Mouse (Mus musculus) liver, embryonic 14.5 days (tissue): ENCODE data around the gene Hist2h2aa2. TPM values are rescaled to one million over a fixed set of nuclear protein-coding genes. Genes with fewer than 3 reads are reported as not detected.
"Not testable (repeated sequence)": the region's sequence is repeated elsewhere in the genome, so short reads cannot be mapped to it uniquely, and the experiment has no call there.

Experiments
- ATAC-seq: fragments of 200-750 bp; cut with Nextera tagmentation; 2 replicates; pipeline ENCODE4 v1.8.0; 2017; ENCODE audit warnings: moderate number of reproducible peaks, mild to moderate bottlenecking, moderate library complexity; ENCODE audit not compliant: insufficient read depth
- DNase-seq, 3 experiments: peaks; one replicate each; pipeline ENCODE4 v3.0.0-alpha.2; 2012 to 2013; ENCODE audit warnings: low read depth in 3 of 3, low spot score in 3 of 3
- H3K27ac ChIP-seq: fragments of 300-500 bp; sonication (generic); 2 replicates; pipeline ENCODE4 v1.5.1; 2014; ENCODE audit warnings: moderate library complexity, mild to moderate bottlenecking, control low read depth, inconsistent platforms
- H3K27me3 ChIP-seq: fragments of 300-500 bp; sonication (generic); 2 replicates; pipeline ENCODE4 v1.6.1; 2014; ENCODE audit warnings: mild to moderate bottlenecking, low read length, moderate library complexity; ENCODE audit not compliant: control insufficient read depth, insufficient read depth
- H3K36me3 ChIP-seq: fragments of 300-500 bp; sonication (generic); replicated peaks from 2 replicates; pipeline ENCODE4 v1.6.1; 2014; ENCODE audit warnings: low read depth; ENCODE audit not compliant: control insufficient read depth, insufficient read depth
- H3K4me1 ChIP-seq, 2 experiments: fragments of 200-500 bp in 1 of 2; fragments of 300-500 bp in 1 of 2; sonication (generic) in 1 of 2; replicated peaks; 2 replicates each; pipeline ENCODE4 v1.6.1; 2012 to 2014; ENCODE audit warnings: antibody characterized with exemption in 1 of 2, inconsistent platforms in 1 of 2, low read length in 1 of 2; ENCODE audit not compliant: control insufficient read depth in 2 of 2, insufficient read depth in 2 of 2
- H3K4me2 ChIP-seq: fragments of 300-500 bp; sonication (generic); 2 replicates; pipeline ENCODE4 v1.6.1; 2014; ENCODE audit warnings: low read depth, mild to moderate bottlenecking, control low read depth, moderate library complexity
- H3K4me3 ChIP-seq, 2 experiments: fragments of 200-500 bp in 1 of 2; fragments of 300-500 bp in 1 of 2; sonication (generic) in 1 of 2; 2 replicates each; pipeline ENCODE4 v1.5.1; 2012 to 2014; ENCODE audit warnings: low read depth in 2 of 2, low read length in 2 of 2, mild to moderate bottlenecking in 2 of 2, control low read depth in 1 of 2, inconsistent platforms in 1 of 2, moderate library complexity in 1 of 2; ENCODE audit not compliant: insufficient read depth in 1 of 2
- H3K9ac ChIP-seq: fragments of 300-500 bp; sonication (generic); replicated peaks from 2 replicates; pipeline ENCODE4 v1.6.1; 2014; ENCODE audit warnings: mild to moderate bottlenecking, control low read depth, moderate library complexity
- H3K9me3 ChIP-seq: fragments of 300-500 bp; sonication (generic); 2 replicates; pipeline ENCODE4 v1.6.1; 2016; ENCODE audit warnings: low read length, mixed read lengths; ENCODE audit not compliant: control insufficient read depth
- CTCF ChIP-seq: IDR thresholded peaks from 2 replicates; pipeline ENCODE4 v1.5.1; 2016; ENCODE audit warnings: antibody characterized with exemption, low read depth, control low read depth
- EP300 ChIP-seq: IDR thresholded peaks from 2 replicates; pipeline ENCODE4 v1.6.1; 2016; ENCODE audit warnings: antibody characterized with exemption, low read depth
- WGBS: fragments of 180-500 bp; shearing (Covaris S2); extraction: QIAGEN DNeasy Blood & Tissue Kit; methylation state at CpG from one replicate; pipeline ENCODE4 v1.1.7; 2014; ENCODE audit not compliant: insufficient replicate concordance; 5-methylcytosine and 5-hydroxymethylcytosine counted together
- polyA plus RNA-seq, 2 experiments: library from polyadenylated mRNA; depleted of rRNA in 1 of 2; stranded (reverse) in 1 of 2; unstranded in 1 of 2; fragments of >200 nt; fragmentation: Nextera tagmentation in 1 of 2; extraction: Ambion mirVana in 1 of 2; gene quantifications; 2 replicates each; pipeline versions ENCODE4 v1.2.1 to v1.2.3; 2012 to 2014

Hist2h2aa2 gene
- polyA plus RNA-seq, 2 experiments, result 32.9 to 34.2 TPM

DNA sequence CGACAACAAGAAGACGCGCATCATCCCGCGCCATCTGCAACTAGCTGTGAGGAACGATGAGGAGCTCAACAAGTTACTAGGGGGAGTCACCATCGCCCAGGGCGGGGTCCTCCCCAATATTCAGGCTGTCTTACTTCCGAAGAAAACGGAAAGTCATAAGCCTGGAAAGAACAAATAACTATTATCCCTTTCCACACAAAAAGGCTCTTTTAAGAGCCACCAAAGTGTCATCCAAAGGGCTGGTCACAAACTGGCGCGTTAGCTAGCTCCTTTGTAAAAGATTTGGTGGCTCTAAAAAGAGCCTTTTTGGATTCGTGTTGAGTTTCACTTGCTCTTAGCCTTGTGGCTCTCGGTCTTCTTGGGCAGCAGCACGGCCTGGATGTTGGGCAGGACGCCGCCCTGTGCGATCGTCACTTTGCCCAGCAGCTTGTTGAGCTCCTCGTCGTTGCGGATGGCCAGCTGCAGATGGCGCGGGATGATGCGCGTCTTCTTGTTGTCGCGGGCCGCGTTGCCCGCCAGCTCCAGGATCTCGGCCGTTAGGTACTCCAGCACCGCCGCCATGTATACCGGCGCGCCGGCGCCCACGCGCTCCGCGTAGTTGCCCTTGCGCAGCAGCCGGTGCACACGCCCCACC is 19.8 kb downstream of the Hist2h2aa2 start:
- Histone ChIP-seq H3K4me1 (peaks cover 30 to 40% of the 10 kb centered on the region in 2 experiments), H3K27ac (peak overlapping the region; percentile 100), H3K4me2 (peak overlapping the region; percentile 81), H3K9ac (peak overlapping the region; percentile 99), H3K4me3 (peak overlapping the region; percentile 65 to 73)
- H3K9me3 ChIP-seq, H3K36me3 ChIP-seq, H3K27me3 ChIP-seq: not testable (repeated sequence)
- ATAC-seq, result peak; percentile 29; the same call in 1 of the 2 replicates
- WGBS, result under 1% methylated on average over 29 of the region's 47 CpGs
- peak in 1 of 3 experiments; percentile 66 for DNase-seq
- 0 out of 2 replicates have a peak, but pooled peaks have one; percentile 13 for TF ChIP-seq EP300

DNA sequence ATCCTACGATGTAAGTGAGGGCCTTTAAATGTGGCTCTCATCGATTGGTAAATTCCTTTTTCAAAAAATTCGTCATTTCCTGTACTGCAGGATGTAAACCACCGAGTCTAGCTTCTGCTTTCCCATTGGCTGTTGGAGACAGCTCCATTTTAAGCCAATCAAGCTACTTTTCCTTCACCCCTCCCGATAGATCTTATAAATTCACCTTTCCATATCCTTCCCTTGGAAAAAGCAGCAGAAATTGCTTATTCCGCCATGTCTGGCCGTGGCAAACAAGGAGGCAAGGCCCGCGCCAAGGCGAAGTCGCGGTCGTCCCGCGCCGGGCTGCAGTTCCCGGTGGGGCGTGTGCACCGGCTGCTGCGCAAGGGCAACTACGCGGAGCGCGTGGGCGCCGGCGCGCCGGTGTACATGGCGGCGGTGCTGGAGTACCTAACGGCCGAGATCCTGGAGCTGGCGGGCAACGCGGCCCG is 20.4 kb downstream of the Hist2h2aa2 start, which contains the start of the genes Bola1 and Hist2h2ab:
Gene Bola1 (minus strand): TSS at position 49 of the 470 bp plus-strand sequence.
Gene Hist2h2ab (plus strand): TSS at position 205 of the 470 bp plus-strand sequence.
- TF ChIP-seq EP300 (0 out of 2 replicates have a peak, but pooled peaks have one; percentile 25), CTCF (no peak)
- under 1% methylated on average over 37 of the region's 37 CpGs for WGBS
- H3K4me3 ChIP-seq, result peak within 1 kb of the TSS; percentile 65 to 73
- H3K27ac ChIP-seq, result peak within 1 kb of the TSS; percentile 100
- H3K9me3 ChIP-seq, result no peaks in the 10 kb centered on the region
- no peaks in the 10 kb centered on the region for H3K27me3 ChIP-seq
- H3K36me3 ChIP-seq, result no peaks in the 10 kb centered on the region
- ATAC-seq (peak; percentile 63), DNase-seq (peak; percentile 82 to 86 (median 82))
- peaks cover 25 to 35% of the 10 kb centered on the region in 2 experiments for H3K4me1 ChIP-seq
- peak within 1 kb of the TSS; percentile 99 for H3K9ac ChIP-seq
- peak within 1 kb of the TSS; percentile 81 for H3K4me2 ChIP-seq

DNA sequence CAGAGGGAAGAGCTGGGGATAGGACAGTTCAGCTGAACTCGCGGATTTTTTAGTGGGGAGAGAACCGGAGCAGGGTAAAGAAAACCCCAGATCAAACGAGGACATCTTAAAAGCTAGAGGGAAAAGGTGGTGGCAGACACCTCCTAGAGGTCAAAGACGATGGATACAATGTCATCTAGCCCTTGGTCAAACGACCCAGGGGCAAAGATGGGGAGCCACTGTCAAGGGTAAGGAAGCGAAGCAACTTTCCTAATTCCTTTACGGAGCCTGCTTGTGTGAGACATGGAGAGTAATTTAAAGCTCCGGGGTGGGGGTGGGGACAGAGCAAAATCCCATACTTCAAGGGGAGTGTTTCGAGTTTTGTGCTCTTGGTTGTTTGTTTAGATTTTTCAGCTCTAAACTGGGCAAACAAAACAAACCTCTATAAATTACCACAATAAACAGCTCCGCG is 20.9 kb downstream of the Hist2h2aa2 start:
- Histone ChIP-seq H3K9ac (peak overlapping the region; percentile 99), H3K4me3 (peak overlapping the region; percentile 65 to 73), H3K4me2 (peak overlapping the region; percentile 81), H3K4me1 (peaks cover 25 to 31% of the 10 kb centered on the region in 2 experiments), H3K36me3 (no peaks in the 10 kb centered on the region), H3K27me3 (no peaks in the 10 kb centered on the region), H3K27ac (peak overlapping the region; percentile 100), H3K9me3 (no peaks in the 10 kb centered on the region)
- under 1% methylated on average over 12 of the region's 12 CpGs for WGBS
- ATAC-seq (no peak), DNase-seq (peak in 1 of 3 experiments; percentile 52)
- TF ChIP-seq CTCF, result peak; percentile 59
- no peak for TF ChIP-seq EP300

DNA sequence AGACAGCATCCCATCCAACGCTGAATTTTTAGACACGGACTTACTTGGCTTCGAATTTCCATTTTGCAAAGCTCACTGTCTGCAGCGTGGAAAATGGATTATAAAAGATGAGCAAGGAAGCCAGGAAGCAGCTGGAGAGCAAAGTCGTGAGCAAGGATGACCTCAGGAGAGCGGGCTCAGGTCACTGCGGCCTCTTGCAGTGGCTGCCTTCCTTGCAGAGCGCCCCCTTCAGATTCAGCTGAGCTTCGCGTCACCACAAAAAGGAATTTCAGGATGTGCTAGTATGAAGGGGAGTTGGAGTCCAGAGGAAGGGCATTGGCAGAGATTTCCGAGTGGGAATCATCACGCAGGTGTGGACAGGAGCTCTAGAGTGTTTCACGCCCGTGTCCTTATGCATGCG is 30.8 kb downstream of the Hist2h2aa2 start:
- H3K36me3 ChIP-seq, result no peaks in the 10 kb centered on the region
- H3K27me3 ChIP-seq, result no peaks in the 10 kb centered on the region
- no peak overlapping the region for H3K4me3 ChIP-seq
- 29% methylated on average over 15 of the region's 15 CpGs for WGBS
- no peak overlapping the region for H3K27ac ChIP-seq
- H3K4me1 ChIP-seq, result no peaks in the 10 kb centered on the region
- no peak overlapping the region for H3K4me2 ChIP-seq
- H3K9ac ChIP-seq, result no peak overlapping the region
- TF ChIP-seq EP300, result no peak
- peak; percentile 54 for TF ChIP-seq CTCF
- DNase-seq (no peak), ATAC-seq (no peak)
- H3K9me3 ChIP-seq, result no peaks in the 10 kb centered on the region

DNA sequence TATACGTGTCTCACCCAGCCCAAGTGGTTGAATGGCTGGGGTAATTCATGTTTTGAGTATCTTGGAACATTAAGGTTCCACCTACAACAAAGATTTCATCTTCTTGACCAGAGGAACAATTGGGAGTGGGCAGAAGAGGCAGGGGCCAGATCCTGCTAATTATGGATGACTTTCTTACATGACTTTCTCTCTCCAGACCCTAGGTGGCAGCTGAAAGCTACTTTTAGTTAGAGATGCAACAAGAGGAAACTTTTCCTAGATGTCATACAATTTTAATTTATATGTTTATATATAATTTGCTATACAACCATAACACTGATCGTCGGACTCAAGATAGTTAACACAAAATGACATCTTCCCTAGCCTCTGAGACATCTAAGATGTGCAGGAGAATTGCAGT is 32.3 kb downstream of the Hist2h2aa2 start:
- WGBS, result 71% methylated on average over 3 of the region's 3 CpGs
- Histone ChIP-seq H3K4me1 (no peaks in the 10 kb centered on the region), H3K9me3 (no peaks in the 10 kb centered on the region), H3K36me3 (no peaks in the 10 kb centered on the region), H3K27me3 (no peaks in the 10 kb centered on the region), H3K9ac (no peak overlapping the region), H3K4me2 (no peak overlapping the region), H3K27ac (no peak overlapping the region), H3K4me3 (no peak overlapping the region)
- no peak for DNase-seq
- TF ChIP-seq EP300 (no peak), CTCF (no peak)
- no peak for ATAC-seq
